Mouse (Mus musculus): ENCODE data around the gene Fst. TPM values are rescaled to one million over a fixed set of nuclear protein-coding genes. Genes with fewer than 3 reads are reported as not detected.

Fst gene
- polyA plus RNA-seq, 1 experiment, result 7.6 TPM

DNA sequence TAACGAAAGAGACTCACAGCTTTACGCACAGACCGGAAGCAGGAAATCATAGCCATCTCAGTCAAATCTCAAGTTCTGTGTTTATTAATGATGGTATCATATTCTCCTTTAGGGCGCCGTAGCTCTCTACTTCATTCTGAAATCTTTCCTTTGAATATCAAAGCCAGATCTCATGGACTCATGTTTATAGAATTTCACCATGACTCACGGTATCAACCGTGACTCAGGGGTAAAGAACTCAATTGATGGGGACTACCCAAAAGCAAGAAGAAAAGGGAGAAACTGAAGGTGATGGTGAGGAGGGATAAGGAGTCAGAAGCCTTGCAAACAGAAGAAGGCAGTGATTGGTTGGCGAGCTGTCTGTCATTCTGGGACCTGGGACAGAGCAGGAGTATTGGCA lies 38.5 kb downstream of the Fst start:
- no peak for DNase-seq (ENCODE audit: extremely low spot score in 1 of 2, low spot score in 1 of 2)

DNA sequence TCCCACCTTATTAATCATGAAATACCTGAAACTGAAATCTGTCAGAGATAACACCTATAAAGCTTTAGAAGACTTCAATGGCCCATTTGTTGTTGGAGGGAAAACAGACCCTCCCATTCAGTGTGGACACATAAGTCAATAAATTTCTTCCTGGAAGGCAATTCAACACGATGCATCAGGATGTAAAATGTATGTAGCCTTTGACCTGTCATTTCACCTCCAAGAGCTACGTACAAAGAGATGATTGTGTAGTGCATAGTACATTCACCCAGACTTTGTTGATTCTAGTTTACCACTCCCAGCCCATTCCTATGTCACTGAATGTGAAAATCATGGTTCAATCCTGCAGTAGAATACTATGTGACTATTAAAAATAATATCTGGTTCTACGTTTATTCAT lies 39.4 kb downstream of the Fst start:
- DNase-seq (ENCODE audit: extremely low spot score in 1 of 2, low spot score in 1 of 2), result no peak

DNA sequence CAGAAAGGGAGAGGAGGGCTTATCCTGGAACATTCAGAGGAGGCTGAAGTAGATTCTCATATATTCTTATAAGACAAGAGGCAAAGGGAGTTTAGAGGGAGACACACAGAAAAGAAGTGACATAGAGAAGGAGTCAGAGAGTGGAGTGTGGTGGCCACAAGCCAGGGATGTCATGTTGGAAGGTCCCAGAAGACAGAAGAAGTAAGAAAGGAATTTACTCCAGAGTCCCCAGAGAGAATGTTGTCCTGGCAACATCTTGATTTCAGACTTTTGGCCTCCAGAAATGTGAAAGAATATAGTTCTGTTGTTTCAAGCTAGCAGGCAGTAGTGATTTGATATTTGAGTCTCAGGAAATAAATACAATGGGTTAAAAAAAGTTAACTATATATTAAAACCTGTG lies 46.4 kb downstream of the Fst start:
- DNase-seq (ENCODE audit: extremely low spot score in 1 of 2, low spot score in 1 of 2), result no peak

DNA sequence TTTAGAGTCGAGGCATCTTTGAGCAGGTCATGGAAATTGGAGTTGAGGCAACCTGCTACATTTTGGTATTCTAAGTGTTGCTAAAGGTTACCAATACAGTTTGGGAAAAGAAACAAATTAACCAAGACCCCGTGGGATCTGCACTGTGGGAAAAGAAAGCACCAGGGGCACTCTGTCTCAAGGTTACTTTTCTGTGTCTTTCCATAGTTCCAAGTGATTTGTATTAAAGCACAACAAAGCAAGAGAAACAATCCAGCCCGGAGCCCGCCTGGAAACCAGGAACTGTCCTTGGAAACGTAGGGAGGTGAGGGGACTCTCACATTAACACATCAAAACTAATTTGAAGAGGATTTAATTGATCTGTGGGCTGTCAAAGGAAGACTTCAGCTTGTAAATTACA lies 51.9 kb downstream of the Fst start:
- no peak for DNase-seq (ENCODE audit: extremely low spot score in 1 of 2, low spot score in 1 of 2)

- DNase-seq (ENCODE audit: extremely low spot score in 1 of 2, low spot score in 1 of 2), result no peak
Observed at GRCm38 (mm10) chr13:114406424-114406823, 52.3 kb downstream of the Fst start.

- DNase-seq (ENCODE audit: extremely low spot score in 1 of 2, low spot score in 1 of 2), result no peak
Observed at GRCm38 (mm10) chr13:114405100-114405715, 53.5 kb downstream of the Fst start.

Other genes starting within 250 kb of the Fst start
- gene Ndufs4, start 70.7 kb downstream of the Fst start, polyA plus RNA-seq (2012; rRNA removed), result 122 and 125 TPM in 2 replicates

Data from frontal cortex, adult 2 months (tissue).